Mouse (Mus musculus) thymus, postnatal 14 days (tissue): ENCODE data around the gene Rabgap1l.

Source experiments
- DNase-seq: peaks from one replicate; pipeline ENCODE4 v3.0.0; 2021

Rabgap1l gene

DNA sequence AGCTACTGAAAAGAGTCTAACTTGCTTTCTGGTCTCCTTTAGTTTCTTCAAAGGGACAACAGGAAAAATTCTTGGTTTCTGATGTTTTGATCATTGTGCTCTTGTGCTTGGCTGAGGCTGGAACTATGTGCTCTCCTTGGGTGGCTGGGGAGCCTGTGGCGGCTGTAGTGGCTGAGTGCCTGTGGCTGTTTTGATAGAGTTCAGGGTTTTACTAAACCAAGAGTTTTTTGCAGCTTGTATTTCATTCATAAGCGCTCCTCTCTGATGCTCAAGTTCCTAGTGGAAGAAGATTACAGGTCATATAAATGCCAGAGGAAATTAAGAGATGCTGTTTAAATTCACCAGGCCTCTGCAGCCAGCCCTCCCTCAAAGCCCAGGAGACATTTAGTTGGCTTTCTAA lies 568.9 kb downstream of the Rabgap1l start:
- no peak for DNase-seq

DNA sequence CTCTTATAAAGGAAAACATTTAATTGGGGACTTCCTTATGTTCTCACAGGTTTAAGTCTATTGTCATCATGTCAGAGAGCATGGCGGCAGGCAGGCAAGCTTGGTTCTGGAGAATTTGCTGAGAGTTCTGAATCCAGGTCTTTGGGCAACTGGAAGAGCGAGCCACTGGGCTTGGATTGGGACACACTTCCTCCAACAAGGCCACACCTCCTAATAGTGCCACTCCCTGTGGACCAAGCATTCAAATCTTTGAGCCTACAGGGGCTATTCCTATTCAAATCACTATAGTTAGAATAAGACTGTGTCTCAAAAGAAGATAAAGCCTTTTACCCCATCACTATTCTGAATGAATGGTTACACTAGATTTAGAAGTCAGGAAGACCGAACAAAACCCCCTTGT lies 575.1 kb downstream of the Rabgap1l start:
- DNase-seq, result no peak

DNA sequence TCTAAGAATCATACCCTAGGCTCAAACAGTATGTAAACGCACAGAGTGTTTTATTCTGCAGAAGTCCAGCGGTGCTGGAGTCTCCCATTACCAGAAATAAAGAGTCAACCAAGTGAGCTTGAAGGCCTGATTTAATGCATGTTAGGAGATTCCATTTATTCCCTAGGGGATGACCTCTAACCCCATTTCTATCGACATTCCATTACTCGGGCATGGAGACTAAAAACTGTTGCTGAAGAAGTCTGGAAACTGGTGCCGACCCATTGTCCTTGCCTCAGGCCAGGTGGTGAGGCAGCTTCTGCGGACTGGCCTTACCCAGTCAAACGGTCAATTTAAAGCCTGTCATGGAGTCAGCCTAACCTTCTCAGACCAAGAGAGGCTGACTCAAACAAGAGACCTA lies 578.8 kb downstream of the Rabgap1l start:
- DNase-seq, result no peak

DNA sequence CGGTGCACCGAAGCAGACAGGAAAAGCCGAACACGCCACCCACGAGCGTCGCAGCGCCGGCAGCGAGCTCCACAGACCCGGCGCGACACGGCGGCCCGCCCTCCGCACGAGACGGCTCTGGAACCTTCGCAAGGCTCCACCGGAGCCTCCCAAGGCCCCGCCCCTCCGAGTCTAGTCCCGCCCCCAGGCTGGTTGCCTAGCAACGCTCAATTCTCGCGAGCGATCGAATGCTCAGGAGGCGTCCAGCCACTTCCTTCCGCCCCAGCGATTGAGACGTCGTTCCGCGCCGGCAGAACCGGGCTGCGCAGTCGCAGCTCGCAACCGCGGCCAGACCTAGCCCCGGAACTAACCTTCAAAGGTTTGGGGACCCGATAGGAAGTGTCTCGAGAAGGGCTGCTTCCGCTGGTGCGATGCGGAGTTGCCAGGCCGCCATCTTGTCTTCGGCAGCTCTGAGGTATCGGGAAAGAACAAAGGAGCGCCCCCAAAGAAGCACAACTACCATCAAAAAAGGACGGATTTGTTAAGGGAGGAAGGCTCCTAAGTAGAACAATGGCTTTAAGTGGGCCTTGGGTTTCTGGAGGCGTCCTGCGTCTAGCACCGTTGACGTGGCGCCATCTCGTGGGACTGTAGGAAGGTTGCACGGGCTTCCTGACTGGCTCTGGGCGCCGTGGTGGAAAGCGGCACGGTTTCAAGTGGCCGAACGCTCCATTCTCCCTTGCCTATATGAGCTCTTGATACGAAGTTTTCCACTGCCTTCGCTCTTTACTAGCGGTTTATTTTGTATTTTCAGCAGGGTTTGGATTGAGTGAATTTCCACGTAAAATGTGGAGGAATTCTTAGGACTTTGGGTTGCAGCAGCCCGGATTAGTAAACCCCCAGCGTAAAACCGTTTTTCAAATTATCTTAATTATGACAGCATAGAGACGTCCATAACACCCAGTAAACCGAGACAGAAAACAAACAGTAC lies 580.0 kb downstream of the Rabgap1l start, which contains the start of gene Cacybp:
TSS of gene Cacybp (minus strand) at position 173 of the 967 bp plus-strand sequence.
- DNase-seq, result peak; percentile 100

GRCm38 (mm10) chr1:160212123-160212691 lies 580.8 kb downstream of the Rabgap1l start:
- no peak for DNase-seq

GRCm38 (mm10) chr1:160211597-160212122 lies 581.4 kb downstream of the Rabgap1l start:
- DNase-seq, result no peak

- DNase-seq, result no peak
These were observed 582.4 kb downstream of the Rabgap1l start for GRCm38 (mm10) chr1:160210566-160210965.

GRCm38 (mm10) chr1:160209844-160210243 lies 583.2 kb downstream of the Rabgap1l start:
- DNase-seq, result no peak

- DNase-seq, result no peak
These were observed 587.5 kb downstream of the Rabgap1l start for GRCm38 (mm10) chr1:160205486-160205885.

- no peak for DNase-seq
These were observed 597.7 kb downstream of the Rabgap1l start for GRCm38 (mm10) chr1:160195337-160195663.

DNA sequence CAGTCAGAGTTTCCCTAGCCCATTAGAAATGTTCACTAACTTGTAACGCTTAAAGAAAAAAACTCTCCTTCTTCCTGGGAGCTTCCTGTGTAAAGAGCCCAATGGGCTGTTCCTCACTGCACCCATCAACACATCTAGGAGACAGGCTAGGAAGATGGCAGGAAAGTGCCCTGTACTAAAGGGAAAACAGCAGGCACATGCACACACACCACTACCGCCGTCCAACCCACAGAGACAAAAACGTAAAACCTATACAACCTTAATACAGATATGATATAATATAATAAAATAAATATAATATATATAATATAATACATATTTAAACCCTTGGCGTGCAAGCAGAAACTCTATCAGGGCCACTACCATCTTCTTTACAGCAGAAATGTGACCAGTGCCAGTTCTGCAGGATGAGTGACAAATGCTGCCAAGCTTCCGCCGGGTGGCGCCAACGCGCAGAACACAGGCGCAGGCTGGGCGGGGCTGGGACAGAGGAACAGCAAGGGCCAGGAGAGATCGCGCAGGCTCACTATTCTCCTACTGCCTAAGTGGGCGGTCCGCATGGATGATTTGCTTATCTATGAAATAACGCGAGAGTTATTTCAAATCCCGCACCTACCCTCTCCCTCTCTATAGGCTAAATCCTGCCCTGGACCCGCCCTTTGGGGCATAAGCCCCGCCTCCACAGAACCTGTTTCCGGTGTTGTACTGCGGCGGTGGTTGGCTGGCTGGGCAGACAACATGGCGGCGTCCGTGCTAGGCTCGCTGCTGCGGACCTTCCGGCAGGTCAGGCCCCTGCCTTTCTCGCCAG lies 598.3 kb downstream of the Rabgap1l start, which contains the start of gene Mrps14:
TSS of gene Mrps14 (plus strand) at position 687 of the 808 bp plus-strand sequence.
- DNase-seq, result peak; percentile 99

- peak; percentile 8 for DNase-seq
These were observed 608.5 kb downstream of the Rabgap1l start for GRCm38 (mm10) chr1:160184506-160184905.

GRCm38 (mm10) chr1:160181216-160181615 lies 611.8 kb downstream of the Rabgap1l start:
- DNase-seq, result no peak

GRCm38 (mm10) chr1:160176903-160177302 lies 616.1 kb downstream of the Rabgap1l start:
- DNase-seq, result no peak
